Mouse (Mus musculus) ES-Bruce4 (cell line): ENCODE data around the gene Comp. TPM values are rescaled to one million over a fixed set of nuclear protein-coding genes. Genes with fewer than 3 reads are reported as not detected.

Experiments
- H3K27ac ChIP-seq: 2 replicates; pipeline ENCODE4 v1.5.1; 2012; ENCODE audit warnings: low read length, inconsistent platforms; ENCODE audit not compliant: insufficient read depth
- H3K27me3 ChIP-seq: 2 replicates; pipeline ENCODE4 v1.6.1; 2012; ENCODE audit warnings: mild to moderate bottlenecking, low read length, inconsistent platforms; ENCODE audit not compliant: control insufficient read depth, poor library complexity, insufficient read depth, severe bottlenecking
- H3K36me3 ChIP-seq: 2 replicates; pipeline ENCODE4 v1.6.1; 2012; ENCODE audit warnings: inconsistent platforms, mild to moderate bottlenecking, low read length, moderate library complexity; ENCODE audit not compliant: control insufficient read depth, poor library complexity, insufficient read depth, severe bottlenecking
- H3K4me1 ChIP-seq: one replicate; pipeline ENCODE4 v1.8.1; 2011; ENCODE audit warnings: low read length; ENCODE audit not compliant: control insufficient read depth, insufficient read depth
- H3K4me3 ChIP-seq: 2 replicates; pipeline ENCODE4 v1.5.1; 2011; ENCODE audit warnings: low read depth, mild to moderate bottlenecking, low read length
- H3K9ac ChIP-seq: 2 replicates; pipeline ENCODE4 v1.6.1; 2012; ENCODE audit warnings: low read depth, mild to moderate bottlenecking, inconsistent platforms; ENCODE audit not compliant: poor library complexity, severe bottlenecking
- H3K9me3 ChIP-seq: replicated peaks from 2 replicates; pipeline ENCODE4 v1.6.1; 2012; ENCODE audit warnings: mild to moderate bottlenecking, low read length, inconsistent platforms; ENCODE audit not compliant: control insufficient read depth, poor library complexity, insufficient read depth, severe bottlenecking
- CTCF ChIP-seq: IDR thresholded peaks from one replicate; pipeline ENCODE4 v1.8.1; 2011; ENCODE audit warnings: low read depth, low read length
- EP300 ChIP-seq: IDR thresholded peaks from 2 replicates; pipeline ENCODE4 v1.6.1; 2011; ENCODE audit warnings: low read depth, low read length; ENCODE audit not compliant: insufficient read depth
- POLR2A ChIP-seq: IDR thresholded peaks from one replicate; pipeline ENCODE4 v1.8.1; 2011; ENCODE audit warnings: low read length; ENCODE audit not compliant: insufficient read depth
- polyA plus RNA-seq: library from polyadenylated mRNA; stranded (reverse); fragments of >200 nt; gene quantifications from 2 replicates; pipeline ENCODE4 v1.2.4, GENCODE M21; 2011; ENCODE audit warnings: low read depth; ENCODE audit not compliant: missing spikeins, insufficient read depth, insufficient read length

The Comp gene
- polyA plus RNA-seq, 1 experiment: 2.0 TPM

DNA sequence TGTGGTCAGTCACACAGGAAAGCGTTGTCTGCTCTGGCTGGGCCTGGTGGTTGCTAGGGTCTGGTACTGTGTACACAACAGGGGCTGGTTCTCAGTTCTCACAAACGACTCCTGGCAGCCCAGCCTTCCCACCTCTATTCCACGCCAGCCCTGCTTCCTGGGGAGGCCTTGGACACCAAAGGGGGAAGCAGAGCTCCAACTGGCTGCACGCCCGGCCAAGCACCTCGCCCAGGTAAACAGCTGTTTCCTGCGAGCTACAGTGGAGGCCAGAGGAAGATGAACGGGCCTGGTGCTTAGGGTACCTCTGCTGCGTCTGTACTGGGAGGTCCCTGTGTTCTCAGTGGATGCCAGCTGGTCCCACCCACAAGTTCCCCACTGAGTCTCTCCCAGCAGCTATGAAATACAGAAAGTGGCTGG is 36.1 kb downstream of the Comp start:
- H3K27ac ChIP-seq: no peak overlapping the region
- H3K36me3 ChIP-seq: no peaks in the 10 kb centered on the region
- no peaks in the 10 kb centered on the region for H3K27me3 ChIP-seq
- TF ChIP-seq CTCF: no peak
- no peak for TF ChIP-seq EP300
- no peak for TF ChIP-seq POLR2A
- no peaks in the 10 kb centered on the region for H3K4me1 ChIP-seq
- H3K4me3 ChIP-seq: no peak overlapping the region
- H3K9me3 ChIP-seq: no peaks in the 10 kb centered on the region
- no peak overlapping the region for H3K9ac ChIP-seq

DNA sequence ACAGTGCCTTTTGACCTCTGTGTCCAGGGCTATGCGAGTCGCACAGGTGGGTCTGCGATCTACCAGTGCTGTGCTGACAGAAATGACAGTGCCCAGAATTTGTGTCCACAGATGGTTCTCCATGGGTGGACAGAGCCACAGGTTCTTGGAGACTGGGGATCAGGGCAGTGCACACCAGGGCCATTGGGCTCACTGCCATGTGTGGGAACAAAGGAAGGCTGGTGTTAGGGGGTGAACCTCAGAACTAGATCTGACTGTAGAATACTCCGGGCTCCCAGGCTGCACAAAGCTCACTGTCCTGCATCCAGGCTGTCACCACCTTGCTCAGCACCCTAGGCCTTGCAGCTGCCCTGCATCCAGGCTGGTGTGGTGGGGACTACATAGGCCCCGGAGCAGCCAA is 36.9 kb downstream of the Comp start:
- Histone ChIP-seq H3K4me1 (no peaks in the 10 kb centered on the region), H3K9me3 (no peaks in the 10 kb centered on the region), H3K27ac (no peak overlapping the region), H3K4me3 (no peak overlapping the region), H3K9ac (no peak overlapping the region), H3K36me3 (no peaks in the 10 kb centered on the region), H3K27me3 (no peaks in the 10 kb centered on the region)
- no peak for TF ChIP-seq POLR2A
- no peak for TF ChIP-seq EP300
- no peak for TF ChIP-seq CTCF

DNA sequence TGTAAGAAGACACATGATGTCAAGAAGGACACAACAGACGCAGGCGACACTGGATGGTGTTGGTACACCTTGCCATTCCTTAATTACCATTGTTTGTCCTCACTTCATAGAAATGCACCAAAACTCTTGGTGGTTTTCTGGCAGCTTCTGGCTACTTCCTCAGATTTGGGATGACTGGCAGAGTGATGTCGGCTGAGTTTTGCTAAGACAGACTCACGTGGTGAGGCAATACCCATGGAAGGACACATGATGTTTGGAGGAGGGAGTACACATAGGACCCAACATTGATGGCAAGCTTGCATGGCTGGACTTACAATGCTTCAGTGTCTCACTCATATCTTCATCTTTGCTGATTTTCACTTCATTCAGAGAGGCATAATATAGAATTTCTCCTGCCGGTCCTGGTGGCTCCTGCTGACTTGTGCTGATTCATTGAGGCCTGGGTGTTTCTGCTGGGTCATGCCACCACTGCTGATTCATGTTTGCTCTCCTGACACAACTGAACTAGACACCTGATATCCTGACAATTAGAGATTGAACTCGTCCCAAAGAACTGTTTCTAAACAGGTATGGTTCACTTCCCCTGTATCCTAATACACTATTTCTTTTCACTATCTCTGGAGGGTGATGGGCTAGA is 41.1 kb downstream of the Comp start:
- Histone ChIP-seq H3K27me3 (no peaks in the 10 kb centered on the region), H3K4me3 (no peak overlapping the region), H3K9ac (no peak overlapping the region), H3K27ac (no peak overlapping the region), H3K9me3 (no peaks in the 10 kb centered on the region), H3K36me3 (no peaks in the 10 kb centered on the region), H3K4me1 (no peaks in the 10 kb centered on the region)
- TF ChIP-seq POLR2A (no peak), EP300 (no peak), CTCF (no peak)

DNA sequence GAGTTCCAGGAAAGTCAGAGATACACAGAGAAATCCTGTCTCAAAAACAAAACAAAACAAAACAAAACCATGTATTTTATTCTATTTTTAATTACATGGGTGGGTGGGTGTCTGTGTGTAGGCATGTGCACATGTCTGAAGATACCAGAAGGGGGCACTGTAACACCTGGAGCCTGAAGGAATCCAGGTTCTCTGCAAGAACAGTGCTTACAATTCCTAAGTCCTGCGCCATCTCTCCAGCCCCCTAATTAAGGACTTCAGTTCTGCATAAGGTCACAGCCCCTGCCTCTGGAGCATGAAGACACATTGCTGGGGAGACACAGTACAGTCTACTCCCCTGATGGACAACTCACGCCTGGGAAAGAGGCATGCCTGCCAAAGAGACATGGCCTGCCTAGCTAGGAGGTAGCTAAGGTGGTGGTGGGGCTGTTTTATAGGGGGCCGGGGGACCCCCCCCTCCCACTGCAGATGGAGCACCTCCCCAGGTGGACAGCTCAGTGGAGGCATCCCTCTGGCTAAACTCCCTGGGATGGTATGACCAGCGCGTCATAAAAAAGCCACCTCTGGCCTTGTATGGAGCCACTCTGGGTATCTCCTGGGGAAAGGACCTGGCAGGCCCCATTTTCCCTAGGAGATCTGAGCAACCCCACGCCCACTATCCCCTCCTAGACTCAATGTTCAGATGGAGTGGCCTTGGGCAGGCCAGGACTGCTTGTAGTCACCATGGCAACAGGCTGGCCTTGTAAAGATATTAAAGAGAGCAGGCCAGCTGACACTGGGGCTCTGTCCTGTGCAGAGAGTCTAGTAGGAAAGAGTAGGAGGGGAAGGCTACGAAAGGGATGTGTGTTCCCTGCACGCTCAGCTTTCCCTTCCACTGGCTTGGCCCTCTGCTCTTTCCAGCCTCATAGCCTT is 42.4 kb downstream of the Comp start:
- no peaks in the 10 kb centered on the region for H3K9me3 ChIP-seq
- no peaks in the 10 kb centered on the region for H3K36me3 ChIP-seq
- H3K27me3 ChIP-seq: no peaks in the 10 kb centered on the region
- H3K9ac ChIP-seq: no peak overlapping the region
- H3K4me3 ChIP-seq: no peak overlapping the region
- no peaks in the 10 kb centered on the region for H3K4me1 ChIP-seq
- no peak overlapping the region for H3K27ac ChIP-seq
- TF ChIP-seq POLR2A (no peak), CTCF (peak; percentile 59)

DNA sequence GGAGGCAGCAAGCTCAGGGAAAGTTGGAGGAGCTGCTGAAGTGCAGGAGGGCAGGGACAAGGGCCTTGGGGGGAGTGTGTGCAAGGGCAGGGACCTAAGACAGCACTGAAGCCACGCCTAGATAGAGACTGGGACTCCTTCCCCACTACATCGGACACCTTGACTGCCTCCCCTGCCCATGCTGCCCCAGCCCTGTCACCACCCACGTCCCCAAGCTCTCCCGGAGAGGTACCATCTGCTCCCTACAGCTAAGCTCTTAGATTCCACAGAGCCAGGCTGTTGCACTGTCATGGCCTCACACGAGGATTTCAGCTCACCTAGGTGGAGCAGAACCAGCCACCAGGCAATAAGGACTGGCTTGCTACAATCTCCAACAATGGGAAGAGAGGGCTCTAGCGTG is 43.6 kb downstream of the Comp start:
- no peak for TF ChIP-seq POLR2A
- TF ChIP-seq CTCF: no peak
- TF ChIP-seq EP300: no peak
- Histone ChIP-seq H3K27me3 (no peaks in the 10 kb centered on the region), H3K36me3 (no peaks in the 10 kb centered on the region), H3K4me1 (no peaks in the 10 kb centered on the region), H3K9ac (no peak overlapping the region), H3K4me3 (no peak overlapping the region), H3K9me3 (no peaks in the 10 kb centered on the region), H3K27ac (no peak overlapping the region)

DNA sequence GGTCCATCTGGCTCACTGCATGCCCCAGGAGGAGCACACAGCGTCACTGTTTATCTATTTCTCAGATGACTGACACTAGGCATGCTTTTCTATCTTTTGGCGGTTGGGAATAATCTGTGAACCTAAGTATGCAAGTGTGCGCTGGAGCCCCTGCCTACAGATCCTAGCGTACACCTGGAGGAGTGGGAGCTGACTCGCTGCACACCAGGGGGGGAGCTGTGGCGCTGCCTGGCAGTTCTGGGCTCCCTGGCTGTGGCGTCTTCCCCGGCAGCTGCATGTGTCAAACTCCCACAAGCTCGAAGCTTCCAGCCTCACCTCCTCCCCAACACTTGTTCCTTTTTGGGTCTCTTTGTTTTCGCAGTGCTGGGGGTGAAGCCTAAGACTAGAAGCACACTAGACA is 44.6 kb downstream of the Comp start:
- Histone ChIP-seq H3K9me3 (no peaks in the 10 kb centered on the region), H3K9ac (no peak overlapping the region), H3K4me3 (no peak overlapping the region), H3K36me3 (no peaks in the 10 kb centered on the region), H3K27me3 (no peaks in the 10 kb centered on the region), H3K27ac (no peak overlapping the region), H3K4me1 (no peaks in the 10 kb centered on the region)
- TF ChIP-seq POLR2A (no peak), CTCF (no peak), EP300 (no peak)
